Mouse (Mus musculus) neural tube, embryonic 15.5 days (tissue): ENCODE measurements around the gene Cnmd. TPM values are rescaled to one million over a fixed set of nuclear protein-coding genes. Genes with fewer than 3 reads are reported as not detected.
A peak's percentile ranks its signal among the peaks of the same experiment; 100 is the strongest.

Experiments used
- ATAC-seq: fragments of 200-750 bp; cut with Nextera tagmentation; 2 replicates; pipeline ENCODE4 v1.8.0; 2017; ENCODE audit warnings: mild to moderate bottlenecking, moderate TSS enrichment, moderate library complexity; ENCODE audit not compliant: low FRiP score
- H3K27ac ChIP-seq: fragments of 300-500 bp; sonication (generic); replicated peaks from 2 replicates; pipeline ENCODE4 v1.5.1; 2015; ENCODE audit warnings: mild to moderate bottlenecking, inconsistent platforms
- H3K27me3 ChIP-seq: fragments of 300-500 bp; sonication (generic); replicated peaks from 2 replicates; pipeline ENCODE4 v1.6.1; 2015; ENCODE audit warnings: inconsistent platforms
- H3K36me3 ChIP-seq: fragments of 300-500 bp; sonication (generic); 2 replicates; pipeline ENCODE4 v1.6.1; 2015; ENCODE audit warnings: inconsistent platforms
- H3K4me1 ChIP-seq: fragments of 300-500 bp; sonication (generic); 2 replicates; pipeline ENCODE4 v1.6.1; 2015; ENCODE audit warnings: inconsistent platforms
- H3K4me2 ChIP-seq: fragments of 300-500 bp; sonication (generic); 2 replicates; pipeline ENCODE4 v1.6.1; 2015; ENCODE audit warnings: inconsistent platforms, mild to moderate bottlenecking, moderate library complexity
- H3K4me3 ChIP-seq: fragments of 300-500 bp; sonication (generic); replicated peaks from 2 replicates; pipeline ENCODE4 v1.5.1; 2015; ENCODE audit warnings: mild to moderate bottlenecking, inconsistent platforms
- H3K9ac ChIP-seq: fragments of 300-500 bp; sonication (generic); replicated peaks from 2 replicates; pipeline ENCODE4 v1.6.1; 2015; ENCODE audit warnings: mild to moderate bottlenecking, inconsistent platforms
- H3K9me3 ChIP-seq: fragments of 300-500 bp; sonication (generic); replicated peaks from 2 replicates; pipeline ENCODE4 v1.6.1; 2016; ENCODE audit warnings: inconsistent platforms
- WGBS: fragments of 180-500 bp; shearing (Covaris S2); methylation state at CpG from one replicate; pipeline ENCODE4 v1.1.7; 2015; ENCODE audit warnings: mixed read lengths; 5-methylcytosine and 5-hydroxymethylcytosine counted together
- polyA plus RNA-seq: library from polyadenylated mRNA; unstranded; fragments of >200 nt; fragmentation: Nextera tagmentation; extraction: Ambion mirVana; gene quantifications from 2 replicates; pipeline ENCODE4 v1.2.1, GENCODE M21; 2015

Cnmd gene
- polyA plus RNA-seq, 1 experiment from 2014 or later = 21.9 TPM

- no peak overlapping the region for H3K9ac ChIP-seq
- no peak for ATAC-seq
- H3K4me2 ChIP-seq = no peak overlapping the region
- H3K27ac ChIP-seq = no peak overlapping the region
- H3K27me3 ChIP-seq = no peaks in the 10 kb centered on the region
- H3K9me3 ChIP-seq = no peaks in the 10 kb centered on the region
- no peak overlapping the region for H3K4me3 ChIP-seq
- 92% methylated on average over 5 of the region's 5 CpGs for WGBS
- H3K4me1 ChIP-seq = peaks cover 13% of the 10 kb centered on the region
- peaks cover 16% of the 10 kb centered on the region for H3K36me3 ChIP-seq
Observed at GRCm38 (mm10) chr14:79594069-79594468, 67.9 kb downstream of the Cnmd start.

- Histone ChIP-seq H3K4me3 (no peak overlapping the region), H3K36me3 (peaks cover 9% of the 10 kb centered on the region), H3K4me1 (peaks cover 27% of the 10 kb centered on the region), H3K9ac (no peak overlapping the region), H3K9me3 (no peaks in the 10 kb centered on the region), H3K4me2 (no peak overlapping the region), H3K27me3 (no peaks in the 10 kb centered on the region), H3K27ac (no peak overlapping the region)
- no peak for ATAC-seq
- 88% methylated on average over 2 of the region's 2 CpGs for WGBS
Observed at GRCm38 (mm10) chr14:79591611-79592010, 70.4 kb downstream of the Cnmd start.

GRCm38 (mm10) chr14:79590916-79591315 lies 71.1 kb downstream of the Cnmd start:
- no peaks in the 10 kb centered on the region for H3K9me3 ChIP-seq
- H3K4me3 ChIP-seq = no peak overlapping the region
- H3K27me3 ChIP-seq = no peaks in the 10 kb centered on the region
- ATAC-seq = no peak
- no peak overlapping the region for H3K4me2 ChIP-seq
- peaks cover 30% of the 10 kb centered on the region for H3K4me1 ChIP-seq
- H3K27ac ChIP-seq = no peak overlapping the region
- peaks cover 3% of the 10 kb centered on the region for H3K36me3 ChIP-seq
- WGBS = 96% methylated on average over 8 of the region's 8 CpGs
- H3K9ac ChIP-seq = no peak overlapping the region

- Histone ChIP-seq H3K27ac (no peak overlapping the region), H3K4me2 (peak overlapping the region; percentile 80), H3K27me3 (no peaks in the 10 kb centered on the region), H3K9ac (no peak overlapping the region), H3K9me3 (no peaks in the 10 kb centered on the region), H3K4me3 (no peak overlapping the region), H3K4me1 (peaks cover 30% of the 10 kb centered on the region), H3K36me3 (no peaks in the 10 kb centered on the region; the same call in 1 of the 2 replicates)
- WGBS = 94% methylated on average over 6 of the region's 6 CpGs
- ATAC-seq = no peak
Observed at GRCm38 (mm10) chr14:79589401-79589800, 72.6 kb downstream of the Cnmd start.

GRCm38 (mm10) chr14:79588534-79588951 lies 73.4 kb downstream of the Cnmd start:
- peaks cover 30% of the 10 kb centered on the region for H3K4me1 ChIP-seq
- 92% methylated on average over 9 of the region's 9 CpGs for WGBS
- peak overlapping the region; percentile 80 for H3K4me2 ChIP-seq
- no peaks in the 10 kb centered on the region; the same call in 1 of the 2 replicates for H3K36me3 ChIP-seq
- no peak for ATAC-seq
- no peaks in the 10 kb centered on the region for H3K9me3 ChIP-seq
- H3K9ac ChIP-seq = peak overlapping the region; percentile 69; the same call in 1 of the 2 replicates
- no peaks in the 10 kb centered on the region for H3K27me3 ChIP-seq
- H3K27ac ChIP-seq = no peak overlapping the region
- peak overlapping the region; percentile 81 for H3K4me3 ChIP-seq

- H3K9ac ChIP-seq = peak overlapping the region; percentile 69
- H3K9me3 ChIP-seq = no peaks in the 10 kb centered on the region
- peaks cover 30% of the 10 kb centered on the region for H3K4me1 ChIP-seq
- peak overlapping the region; percentile 100 for H3K27ac ChIP-seq
- peak; percentile 46 for ATAC-seq
- 1% methylated on average over 9 of the region's 9 CpGs for WGBS
- H3K4me3 ChIP-seq = peak overlapping the region; percentile 81
- peak overlapping the region; percentile 80 for H3K4me2 ChIP-seq
- no peaks in the 10 kb centered on the region for H3K27me3 ChIP-seq
- H3K36me3 ChIP-seq = no peaks in the 10 kb centered on the region; the same call in 1 of the 2 replicates
Observed at GRCm38 (mm10) chr14:79587852-79588229, 74.1 kb downstream of the Cnmd start.

Other genes with a start within 250 kb of the Cnmd start
- 16.3 and 17.6 TPM in 2 replicates for gene Kbtbd7, start 235.7 kb downstream of the Cnmd start, polyA plus RNA-seq
- 1.6 and 2.2 TPM in 2 replicates for gene Kbtbd6, start 210.3 kb downstream of the Cnmd start, polyA plus RNA-seq
- gene Elf1, start 181.0 kb downstream of the Cnmd start, polyA plus RNA-seq = 2.5 and 9.7 TPM in 2 replicates
- gene Wbp4, start 180.7 kb downstream of the Cnmd start, polyA plus RNA-seq = 40.0 and 41.8 TPM in 2 replicates
- gene Sugt1, start 74.5 kb downstream of the Cnmd start, polyA plus RNA-seq = 93.9 and 101 TPM in 2 replicates
- 33.1 and 43.4 TPM in 2 replicates for gene Pcdh8, start 109.1 kb upstream of the Cnmd start, polyA plus RNA-seq